ENCODE assay signal across 15 mouse cellular contexts in the genomic region with DNA sequence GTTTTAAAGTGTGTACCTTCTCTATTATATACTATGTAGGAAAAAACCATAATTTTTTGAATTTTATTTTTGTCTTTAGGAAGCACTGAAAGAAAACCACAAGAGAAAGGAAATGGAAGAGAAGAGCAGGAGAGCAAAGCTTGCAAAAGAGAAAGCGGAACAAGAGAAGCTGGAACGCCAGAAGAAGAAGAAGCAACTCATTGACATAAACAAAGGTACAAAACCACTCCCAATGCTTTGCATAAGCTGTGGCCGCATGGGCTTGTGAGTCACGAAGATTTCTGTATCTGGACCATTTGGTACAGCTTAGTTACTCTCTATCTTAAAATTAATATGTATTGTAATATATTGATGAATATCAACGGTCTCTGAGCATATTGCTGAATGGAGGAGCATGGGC.
"Had no signal": no experiment of that assay in that cellular context is flagged by ENCODE, and none has a peak within 500 bp of the region (broad histone marks: within the 10 kb centered on the region; RNA-seq: fewer than 3 reads in every experiment).

No protein-coding gene starts in this region.

- H3K4me1 ChIP-seq: midbrain, embryonic 10.5 days; midbrain, embryonic 12.5 days; neural tube, embryonic 13.5 days; neural tube, embryonic 15.5 days had no signal

- DNase-seq: lung, adult 18-20 months; lung, embryonic 14.5 days; lung, postnatal 10 days; lung, postnatal 4 days; midbrain, embryonic 14.5 days; right cerebral cortex, postnatal 14 days; thymus, adult 18-20 months; thymus, postnatal 14 days; thymus, postnatal 36 days had no signal

- H3K27me3 ChIP-seq: midbrain, embryonic 12.5 days; neural tube, embryonic 13.5 days; neural tube, embryonic 15.5 days had no signal

- H3K4me3 ChIP-seq: midbrain, embryonic 10.5 days; midbrain, embryonic 12.5 days; myocyte; neural tube, embryonic 13.5 days; neural tube, embryonic 15.5 days had no signal

- H3K9ac ChIP-seq: lung, embryonic 14.5 days; midbrain, embryonic 12.5 days; neural tube, embryonic 13.5 days; neural tube, embryonic 15.5 days had no signal

- H3K27ac ChIP-seq: midbrain, embryonic 10.5 days; midbrain, embryonic 12.5 days; neural tube, embryonic 13.5 days; neural tube, embryonic 15.5 days had no signal

- H3K36me3 ChIP-seq: midbrain, embryonic 10.5 days; midbrain, embryonic 12.5 days; neural tube, embryonic 13.5 days; neural tube, embryonic 15.5 days had no signal

- H3K9me3 ChIP-seq: midbrain, embryonic 10.5 days; midbrain, embryonic 12.5 days; neural tube, embryonic 13.5 days; neural tube, embryonic 15.5 days had no signal

- ATAC-seq: midbrain, embryonic 16.5 days had no signal
